Mouse (Mus musculus) embryonic fibroblast, embryonic 13.5 days (primary cell): Measurements from ENCODE around the gene Kdm1a. TPM values are rescaled to one million over a fixed set of nuclear protein-coding genes. Genes with fewer than 3 reads are reported as not detected.
A peak's percentile ranks its signal among the peaks of the same experiment; 100 is the strongest.

Experiments used
- H3K27ac ChIP-seq: 2 replicates; pipeline ENCODE4 v1.5.1; 2012; ENCODE audit warnings: low read length, control low read depth, inconsistent platforms; ENCODE audit not compliant: insufficient read depth
- H3K4me1 ChIP-seq: 2 replicates; pipeline ENCODE4 v1.6.1; 2011; ENCODE audit warnings: low read length; ENCODE audit not compliant: control insufficient read depth, insufficient read depth
- H3K4me3 ChIP-seq: 2 replicates; pipeline ENCODE4 v1.5.1; 2011; ENCODE audit warnings: mild to moderate bottlenecking, control low read depth, low read length; ENCODE audit not compliant: insufficient read depth
- CTCF ChIP-seq: IDR thresholded peaks from 2 replicates; pipeline ENCODE4 v1.5.1; 2011; ENCODE audit warnings: mild to moderate bottlenecking, control low read depth, low read length, moderate library complexity, borderline replicate concordance; ENCODE audit not compliant: insufficient read depth
- POLR2A ChIP-seq: IDR thresholded peaks from 2 replicates; pipeline ENCODE4 v1.6.1; 2011; ENCODE audit warnings: low read depth, mild to moderate bottlenecking, control low read depth, low read length, moderate library complexity
- polyA plus RNA-seq: library from polyadenylated mRNA; stranded (reverse); fragments of >200 nt; gene quantifications from 2 replicates; pipeline ENCODE4 v1.2.4, GENCODE M21; 2011; ENCODE audit warnings: low read depth; ENCODE audit not compliant: missing spikeins, insufficient read length

Kdm1a gene
- polyA plus RNA-seq, 1 experiment: 88.7 TPM

GRCm38 (mm10) chr4:136636983-136637562 is 34.5 kb upstream of the Kdm1a start:
- TF ChIP-seq CTCF (no peak), POLR2A (no peak)
- peak overlapping the region; percentile 2 for H3K4me3 ChIP-seq
- no peak overlapping the region for H3K27ac ChIP-seq
- H3K4me1 ChIP-seq: no peaks in the 10 kb centered on the region

GRCm38 (mm10) chr4:136636511-136636910 is 34.0 kb upstream of the Kdm1a start:
- no peak overlapping the region for H3K4me3 ChIP-seq
- no peak for TF ChIP-seq POLR2A
- no peak for TF ChIP-seq CTCF
- no peak overlapping the region for H3K27ac ChIP-seq
- no peaks in the 10 kb centered on the region for H3K4me1 ChIP-seq

DNA sequence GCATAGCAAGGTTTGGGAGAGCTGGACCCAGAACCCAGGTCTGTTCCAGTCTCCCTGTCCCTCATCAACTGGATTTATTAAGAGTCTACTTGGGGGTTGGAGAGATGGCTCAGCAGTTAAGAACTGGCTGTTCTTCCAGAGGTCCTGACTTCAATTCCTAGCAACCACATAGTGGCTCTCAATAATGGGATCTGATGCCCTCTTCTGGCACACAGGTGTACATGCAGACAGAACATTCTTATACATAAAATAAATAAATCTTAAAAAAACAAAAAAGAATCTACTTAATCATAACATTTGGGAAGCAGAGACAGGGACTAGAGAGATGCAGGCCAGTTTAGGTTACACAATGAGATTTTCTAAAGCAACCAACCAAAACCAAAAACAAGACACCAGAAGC is 33.5 kb upstream of the Kdm1a start:
- no peak overlapping the region for H3K27ac ChIP-seq
- no peak overlapping the region for H3K4me3 ChIP-seq
- no peaks in the 10 kb centered on the region for H3K4me1 ChIP-seq
- TF ChIP-seq POLR2A (no peak), CTCF (no peak)

- Histone ChIP-seq H3K4me1 (no peaks in the 10 kb centered on the region), H3K27ac (no peak overlapping the region), H3K4me3 (no peak overlapping the region)
- no peak for TF ChIP-seq POLR2A
- no peak for TF ChIP-seq CTCF
Measured at GRCm38 (mm10) chr4:136631237-136631994, 28.9 kb upstream of the Kdm1a start.

GRCm38 (mm10) chr4:136626590-136626989 is 24.1 kb upstream of the Kdm1a start:
- TF ChIP-seq CTCF (no peak), POLR2A (no peak)
- H3K27ac ChIP-seq: no peak overlapping the region
- H3K4me3 ChIP-seq: no peak overlapping the region
- H3K4me1 ChIP-seq: no peaks in the 10 kb centered on the region

GRCm38 (mm10) chr4:136622388-136622787 is 19.9 kb upstream of the Kdm1a start, which contains the start of gene Lactbl1:
Gene Lactbl1 (plus strand): TSS chr4:136622621.
- Histone ChIP-seq H3K27ac (no peak within 1 kb of the TSS), H3K4me3 (no peak within 1 kb of the TSS), H3K4me1 (no peaks in the 10 kb centered on the region)
- no peak for TF ChIP-seq POLR2A
- no peak for TF ChIP-seq CTCF

- TF ChIP-seq CTCF (no peak), POLR2A (no peak)
- Histone ChIP-seq H3K4me3 (no peak overlapping the region), H3K4me1 (no peaks in the 10 kb centered on the region), H3K27ac (no peak overlapping the region)
Measured at GRCm38 (mm10) chr4:136621956-136622355, 19.4 kb upstream of the Kdm1a start.

DNA sequence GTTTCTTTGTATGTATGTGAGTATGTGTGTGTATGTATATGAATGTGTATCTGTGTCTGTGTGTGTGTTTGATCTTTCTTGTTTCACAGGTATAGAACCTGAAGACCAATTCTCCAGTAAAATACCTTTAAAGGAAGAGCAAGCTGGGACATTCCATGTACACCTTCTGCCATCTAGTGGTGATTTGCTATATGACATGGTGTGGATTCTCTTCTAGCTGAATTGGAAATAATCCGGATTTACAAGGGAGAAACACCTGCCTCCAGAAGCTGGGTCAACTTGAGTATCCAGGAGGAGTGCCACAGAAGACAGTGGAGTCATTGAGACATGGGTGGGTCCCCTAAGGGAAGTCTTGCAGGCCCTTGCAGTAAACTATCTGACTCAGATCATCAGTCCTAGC is 18.8 kb upstream of the Kdm1a start:
- peak; percentile 25; the same call in 1 of the 2 replicates for TF ChIP-seq CTCF
- no peak for TF ChIP-seq POLR2A
- Histone ChIP-seq H3K27ac (no peak overlapping the region), H3K4me1 (no peaks in the 10 kb centered on the region), H3K4me3 (no peak overlapping the region)

GRCm38 (mm10) chr4:136613657-136614056 is 11.1 kb upstream of the Kdm1a start:
- Histone ChIP-seq H3K4me1 (no peaks in the 10 kb centered on the region), H3K27ac (no peak overlapping the region), H3K4me3 (no peak overlapping the region)
- TF ChIP-seq POLR2A (no peak), CTCF (no peak)

DNA sequence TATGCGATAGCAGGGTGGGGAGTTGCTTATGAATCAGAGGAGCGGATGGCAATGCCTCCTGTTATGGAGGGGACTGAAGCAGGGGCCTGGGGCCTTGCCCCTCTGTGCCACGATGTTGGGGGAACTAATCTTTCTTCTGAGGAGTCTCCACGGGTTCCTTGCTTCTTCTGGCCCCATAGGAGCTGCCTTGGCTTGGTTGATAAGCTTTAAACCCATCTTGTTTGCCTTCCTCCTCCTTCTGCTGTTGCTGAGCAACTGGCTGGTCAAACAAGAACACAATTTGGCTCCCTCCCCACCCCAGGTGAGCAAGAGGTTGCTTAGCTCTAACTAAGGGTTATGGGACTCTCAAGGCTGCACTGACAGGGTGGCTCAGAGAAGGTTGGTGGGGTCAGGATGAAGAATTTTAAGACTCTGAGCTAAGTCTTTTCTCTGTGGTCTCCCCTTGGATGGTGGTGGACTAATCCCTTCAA is 7.9 kb upstream of the Kdm1a start, which contains the start of gene Tex46:
Gene Tex46, plus strand, starts transcription at position 51 of the 470 bp plus-strand sequence.
- no peak within 1 kb of the TSS for H3K4me3 ChIP-seq
- H3K4me1 ChIP-seq: no peaks in the 10 kb centered on the region
- TF ChIP-seq POLR2A: no peak
- TF ChIP-seq CTCF: no peak
- no peak within 1 kb of the TSS for H3K27ac ChIP-seq
